Mouse (Mus musculus) hindbrain, embryonic 11.5 days (tissue): ENCODE data around the gene Ufc1. TPM values are rescaled to one million over a fixed set of nuclear protein-coding genes. Genes with fewer than 3 reads are reported as not detected.

ENCODE experiments used
- polyA plus RNA-seq: library from polyadenylated mRNA; unstranded; fragments of >200 nt; fragmentation: Nextera tagmentation; extraction: Ambion mirVana; gene quantifications from 2 replicates; pipeline ENCODE4 v1.2.1, GENCODE M21; 2014

Gene Ufc1
- polyA plus RNA-seq, 1 experiment from 2014 or later, result 108 TPM

Other genes with a start within 250 kb of the Ufc1 start
- gene Fcgr3, start 230.1 kb downstream of the Ufc1 start, polyA plus RNA-seq, result 9.6 TPM in 2 replicates
- 8.7 and 10.5 TPM in 2 replicates for gene Cfap126, start 181.1 kb downstream of the Ufc1 start, polyA plus RNA-seq
- 259 and 284 TPM in 2 replicates for gene Sdhc, start 144.4 kb downstream of the Ufc1 start, polyA plus RNA-seq
- 0.99 and 1.5 TPM in 2 replicates for gene Mpz, start 144.3 kb downstream of the Ufc1 start, polyA plus RNA-seq
- gene Pcp4l1, start 98.8 kb downstream of the Ufc1 start, polyA plus RNA-seq, result 31.4 and 33.4 TPM in 2 replicates
- 0.17 and 0.25 TPM in 2 replicates for gene Nr1i3, start 81.1 kb downstream of the Ufc1 start, polyA plus RNA-seq
- gene Tomm40l, start 72.5 kb downstream of the Ufc1 start, polyA plus RNA-seq, result 23.5 and 28.8 TPM in 2 replicates
- gene Apoa2, start 70.0 kb downstream of the Ufc1 start, polyA plus RNA-seq, result 3.1 and 5.0 TPM in 2 replicates
- gene Fcer1g, start 60.7 kb downstream of the Ufc1 start, polyA plus RNA-seq, result 22.1 and 26.1 TPM in 2 replicates
- 4.6 and 5.4 TPM in 2 replicates for gene Adamts4, start 44.6 kb downstream of the Ufc1 start, polyA plus RNA-seq
- gene Ndufs2, start 43.6 kb downstream of the Ufc1 start, polyA plus RNA-seq, result 259 and 263 TPM in 2 replicates
- gene B4galt3, start 24.7 kb downstream of the Ufc1 start, polyA plus RNA-seq, result 59.1 and 66.3 TPM in 2 replicates
- gene Ppox, start 13.8 kb downstream of the Ufc1 start, polyA plus RNA-seq, result 48.1 and 51.8 TPM in 2 replicates
- 82.8 and 85.4 TPM in 2 replicates for gene Usp21, start 7.0 kb downstream of the Ufc1 start, polyA plus RNA-seq
- 46.6 and 49.5 TPM in 2 replicates for gene Dedd, start 34.1 kb upstream of the Ufc1 start, polyA plus RNA-seq
- 30.7 and 35.3 TPM in 2 replicates for gene Nit1, start 50.6 kb upstream of the Ufc1 start, polyA plus RNA-seq
- 68.3 and 68.4 TPM in 2 replicates for gene Pfdn2, start 50.6 kb upstream of the Ufc1 start, polyA plus RNA-seq
- 1.3 and 2.0 TPM in 2 replicates for gene Klhdc9, start 65.8 kb upstream of the Ufc1 start, polyA plus RNA-seq
- gene Nectin4, start 75.1 kb upstream of the Ufc1 start, polyA plus RNA-seq, result 0.66 and 0.96 TPM in 2 replicates
- gene Arhgap30, start 93.9 kb upstream of the Ufc1 start, polyA plus RNA-seq, result 0.54 and 0.99 TPM in 2 replicates
- gene Usf1, start 116.3 kb upstream of the Ufc1 start, polyA plus RNA-seq, result 122 and 143 TPM in 2 replicates
- 3.3 and 4.3 TPM in 2 replicates for gene Tstd1, start 123.8 kb upstream of the Ufc1 start, polyA plus RNA-seq
- 16.9 and 20.1 TPM in 2 replicates for gene F11r, start 142.5 kb upstream of the Ufc1 start, polyA plus RNA-seq
- 15.4 and 17.5 TPM in 2 replicates for gene Alyref2, start 208.5 kb upstream of the Ufc1 start, polyA plus RNA-seq
- not detected in 2 replicates for gene Itln1, start 240.3 kb upstream of the Ufc1 start, polyA plus RNA-seq